Mouse (Mus musculus) MEL (cell line): ENCODE measurements around the gene Evc2. TPM values are rescaled to one million over a fixed set of nuclear protein-coding genes. Genes with fewer than 3 reads are reported as not detected.

Experiments used
- DNase-seq: peaks from one replicate; pipeline ENCODE4 v3.0.0; 2011; ENCODE audit warnings: low read depth, low spot score
- H3K27ac ChIP-seq: 2 replicates; pipeline ENCODE4 v1.5.1; 2012; ENCODE audit warnings: low read depth, mild to moderate bottlenecking, control low read depth, low read length, moderate library complexity; ENCODE audit not compliant: control insufficient read depth
- H3K27me3 ChIP-seq, 2 experiments: fragments of 150-350 bp in 1 of 2; sonication (generic) in 1 of 2; 2 replicates each; pipeline ENCODE4 v1.6.1; 2012; ENCODE audit warnings: low read length in 2 of 2, mild to moderate bottlenecking in 2 of 2, improper control_type of control experiment in 1 of 2, moderate library complexity in 1 of 2; ENCODE audit not compliant: insufficient read depth in 2 of 2, control insufficient read depth in 1 of 2
- H3K36me3 ChIP-seq, 2 experiments: 2 replicates each; pipeline ENCODE4 v1.6.1; 2012 to 2014; ENCODE audit warnings: low read length in 2 of 2, improper control_type of control experiment in 1 of 2, inconsistent platforms in 1 of 2, mild to moderate bottlenecking in 1 of 2; ENCODE audit not compliant: insufficient read depth in 2 of 2, control insufficient read depth in 1 of 2
- H3K4me1 ChIP-seq, 2 experiments: fragments of 150-350 bp in 1 of 2; sonication (generic) in 1 of 2; 2 replicates each; pipeline ENCODE4 v1.6.1; 2012; ENCODE audit warnings: low read length in 2 of 2, improper control_type of control experiment in 1 of 2, mild to moderate bottlenecking in 1 of 2; ENCODE audit not compliant: insufficient read depth in 2 of 2, control insufficient read depth in 1 of 2
- H3K4me3 ChIP-seq, 2 experiments: fragments of 150-350 bp in 1 of 2; sonication (generic) in 1 of 2; 2 replicates each; pipeline ENCODE4 v1.5.1; 2012; ENCODE audit warnings: low read depth in 2 of 2, low read length in 2 of 2, mild to moderate bottlenecking in 2 of 2, moderate library complexity in 2 of 2, control low read depth in 1 of 2, improper control_type of control experiment in 1 of 2; ENCODE audit not compliant: control insufficient read depth in 1 of 2, insufficient read depth in 1 of 2
- H3K79me2 ChIP-seq: 2 replicates; pipeline ENCODE4 v1.6.1; 2012; ENCODE audit warnings: mild to moderate bottlenecking, low read length, moderate library complexity; ENCODE audit not compliant: control insufficient read depth, poor library complexity, insufficient read depth
- H3K9ac ChIP-seq: 2 replicates; pipeline ENCODE4 v1.6.1; 2012; ENCODE audit warnings: low read depth, mild to moderate bottlenecking, control low read depth, low read length, moderate library complexity; ENCODE audit not compliant: control insufficient read depth, poor library complexity, severe bottlenecking
- H3K9me3 ChIP-seq: fragments of 150-350 bp; sonication (generic); replicated peaks from 2 replicates; pipeline ENCODE4 v1.6.1; 2012; ENCODE audit warnings: mild to moderate bottlenecking, low read length, improper control_type of control experiment, moderate library complexity; ENCODE audit not compliant: insufficient read depth
- CTCF ChIP-seq, 3 experiments: IDR thresholded peaks in 2 of 3; conservative IDR thresholded peaks in 1 of 3; 2 replicates each; pipeline ENCODE4 v1.5.1; 2011 to 2012; ENCODE audit warnings: low read length in 3 of 3, low read depth in 2 of 3, mild to moderate bottlenecking in 2 of 3, improper control_type of control experiment in 1 of 3, inconsistent platforms in 1 of 3, mixed read lengths in 1 of 3, moderate library complexity in 1 of 3; ENCODE audit not compliant: control insufficient read depth in 1 of 3, insufficient read depth in 1 of 3, poor library complexity in 1 of 3, severe bottlenecking in 1 of 3
- ELF1 ChIP-seq: IDR thresholded peaks from 2 replicates; pipeline ENCODE4 v1.6.1; 2014; ENCODE audit warnings: low read depth, mild to moderate bottlenecking, inconsistent platforms, low read length, improper control_type of control experiment, moderate library complexity
- ETS1 ChIP-seq: IDR thresholded peaks from 2 replicates; pipeline ENCODE4 v1.6.1; 2012; ENCODE audit warnings: low read depth, mild to moderate bottlenecking, inconsistent platforms, low read length, improper control_type of control experiment, moderate library complexity
- MAFK ChIP-seq: IDR thresholded peaks from 2 replicates; pipeline ENCODE4 v1.6.1; 2011; ENCODE audit warnings: low read depth, mild to moderate bottlenecking, low read length, improper control_type of control experiment, borderline replicate concordance
- MAX ChIP-seq: IDR thresholded peaks from 2 replicates; pipeline ENCODE4 v1.6.1; 2011; ENCODE audit warnings: low read length, improper control_type of control experiment
- MAZ ChIP-seq: IDR thresholded peaks from 2 replicates; pipeline ENCODE4 v1.6.1; 2012; ENCODE audit warnings: low read depth, mild to moderate bottlenecking, inconsistent platforms, low read length, improper control_type of control experiment
- MEF2A ChIP-seq: IDR thresholded peaks from 2 replicates; pipeline ENCODE4 v1.6.1; 2014; ENCODE audit warnings: low read depth, mild to moderate bottlenecking, inconsistent platforms, low read length, improper control_type of control experiment; ENCODE audit not compliant: poor library complexity, insufficient replicate concordance, severe bottlenecking; ENCODE audit errors: extremely low read depth
- NRF1 ChIP-seq: IDR thresholded peaks from 2 replicates; pipeline ENCODE4 v1.6.1; 2014; ENCODE audit warnings: low read depth, mild to moderate bottlenecking, inconsistent platforms, low read length, improper control_type of control experiment, moderate library complexity; ENCODE audit not compliant: poor library complexity, insufficient read depth, severe bottlenecking
- POLR2AphosphoS2 ChIP-seq: IDR thresholded peaks from 2 replicates; pipeline ENCODE4 v1.6.1; 2011; ENCODE audit warnings: low read length, improper control_type of control experiment
- RAD21 ChIP-seq: IDR thresholded peaks from 2 replicates; pipeline ENCODE4 v1.6.1; 2011; ENCODE audit warnings: mild to moderate bottlenecking, low read depth, low read length, improper control_type of control experiment
- TAL1 ChIP-seq: IDR thresholded peaks from 2 replicates; pipeline ENCODE4 v1.6.1; 2012; ENCODE audit warnings: mild to moderate bottlenecking, inconsistent platforms, low read length, moderate library complexity, mixed read lengths
- TCF12 ChIP-seq: IDR thresholded peaks from 2 replicates; pipeline ENCODE4 v1.6.1; 2014; ENCODE audit warnings: low read depth, mild to moderate bottlenecking, inconsistent platforms, low read length, improper control_type of control experiment, moderate library complexity
- USF1 ChIP-seq: IDR thresholded peaks from 2 replicates; pipeline ENCODE4 v1.6.1; 2014; ENCODE audit warnings: low read depth, mild to moderate bottlenecking, inconsistent platforms, low read length, improper control_type of control experiment, moderate library complexity
- USF2 ChIP-seq, 2 experiments: IDR thresholded peaks; 2 replicates each; pipeline ENCODE4 v1.6.1; 2011 to 2012; ENCODE audit warnings: improper control_type of control experiment in 2 of 2, low read length in 2 of 2, borderline replicate concordance in 1 of 2, inconsistent platforms in 1 of 2, low read depth in 1 of 2, mild to moderate bottlenecking in 1 of 2; ENCODE audit not compliant: insufficient read depth in 1 of 2
- ZMIZ1 ChIP-seq: IDR thresholded peaks from 2 replicates; pipeline ENCODE4 v1.6.1; 2012; ENCODE audit warnings: low read depth, mild to moderate bottlenecking, inconsistent platforms, low read length, improper control_type of control experiment, moderate library complexity
- polyA plus RNA-seq, 2 experiments: library from polyadenylated mRNA; stranded (reverse) in 1 of 2; unstranded in 1 of 2; fragments of >175 nt in 1 of 2; fragments of >200 nt in 1 of 2; gene quantifications; 2 replicates each; pipeline versions ENCODE4 v1.2.1 to v1.2.4; 2012; ENCODE audit warnings: low replicate concordance in 2 of 2, low read depth in 1 of 2; ENCODE audit not compliant: insufficient read length in 2 of 2, insufficient read depth in 1 of 2, missing spikeins in 1 of 2
- total RNA-seq: library from RNA; depleted of rRNA; stranded (reverse); fragments of 300-350 nt; gene quantifications from 2 replicates; pipeline ENCODE4 v1.2.3, GENCODE M21; 2012

The Evc2 gene
- total and polyA plus RNA-seq, 3 experiments: not detected

- Histone ChIP-seq H3K4me1 (no peaks in the 10 kb centered on the region), H3K9ac (no peak overlapping the region), H3K79me2 (no peaks in the 10 kb centered on the region), H3K36me3 (no peaks in the 10 kb centered on the region), H3K27me3 (no peaks in the 10 kb centered on the region), H3K9me3 (no peaks in the 10 kb centered on the region), H3K27ac (no peak overlapping the region), H3K4me3 (no peak overlapping the region)
- TF ChIP-seq RAD21 (no peak), ZMIZ1 (no peak), MAX (no peak), TAL1 (no peak), CTCF (IDR thresholded peaks at IDR 0.05 in 2 of 3, conservative IDR thresholded peaks at IDR 0.05 in 1 of 3; ENCODE audit: control insufficient read depth in 1 of 3, insufficient read depth in 1 of 3, low read depth in 2 of 3, low read length in 3 of 3, poor library complexity in 1 of 3, severe bottlenecking in 1 of 3) (no peak), ETS1 (no peak), USF1 (no peak), USF2 (IDR thresholded peaks at IDR 0.05; ENCODE audit: borderline replicate concordance in 1 of 2, insufficient read depth in 1 of 2, low read depth in 1 of 2, low read length in 2 of 2) (no peak), MAFK (no peak), TCF12 (no peak), NRF1 (no peak), MAZ (no peak), ELF1 (no peak)
- DNase-seq: no peak
Observed at GRCm38 (mm10) chr5:37320761-37321160, 17.5 kb upstream of the Evc2 start.

GRCm38 (mm10) chr5:37326675-37327074, 11.6 kb upstream of the Evc2 start:
- no peak overlapping the region for H3K27ac ChIP-seq
- H3K9ac ChIP-seq: no peak overlapping the region
- no peaks in the 10 kb centered on the region for H3K79me2 ChIP-seq
- no peaks in the 10 kb centered on the region for H3K27me3 ChIP-seq
- TF ChIP-seq MEF2A (no peak), POLR2AphosphoS2 (no peak)
- H3K4me3 ChIP-seq: no peak overlapping the region
- H3K4me1 ChIP-seq: no peaks in the 10 kb centered on the region
- H3K9me3 ChIP-seq: no peaks in the 10 kb centered on the region
- DNase-seq: no peak
- no peaks in the 10 kb centered on the region for H3K36me3 ChIP-seq
